Mouse (Mus musculus): ENCODE measurements around the gene Trim11. TPM values are rescaled to one million over a fixed set of nuclear protein-coding genes. Genes with fewer than 3 reads are reported as not detected.

Gene Trim11
- polyA plus RNA-seq, 1 experiment, result not detected

DNA sequence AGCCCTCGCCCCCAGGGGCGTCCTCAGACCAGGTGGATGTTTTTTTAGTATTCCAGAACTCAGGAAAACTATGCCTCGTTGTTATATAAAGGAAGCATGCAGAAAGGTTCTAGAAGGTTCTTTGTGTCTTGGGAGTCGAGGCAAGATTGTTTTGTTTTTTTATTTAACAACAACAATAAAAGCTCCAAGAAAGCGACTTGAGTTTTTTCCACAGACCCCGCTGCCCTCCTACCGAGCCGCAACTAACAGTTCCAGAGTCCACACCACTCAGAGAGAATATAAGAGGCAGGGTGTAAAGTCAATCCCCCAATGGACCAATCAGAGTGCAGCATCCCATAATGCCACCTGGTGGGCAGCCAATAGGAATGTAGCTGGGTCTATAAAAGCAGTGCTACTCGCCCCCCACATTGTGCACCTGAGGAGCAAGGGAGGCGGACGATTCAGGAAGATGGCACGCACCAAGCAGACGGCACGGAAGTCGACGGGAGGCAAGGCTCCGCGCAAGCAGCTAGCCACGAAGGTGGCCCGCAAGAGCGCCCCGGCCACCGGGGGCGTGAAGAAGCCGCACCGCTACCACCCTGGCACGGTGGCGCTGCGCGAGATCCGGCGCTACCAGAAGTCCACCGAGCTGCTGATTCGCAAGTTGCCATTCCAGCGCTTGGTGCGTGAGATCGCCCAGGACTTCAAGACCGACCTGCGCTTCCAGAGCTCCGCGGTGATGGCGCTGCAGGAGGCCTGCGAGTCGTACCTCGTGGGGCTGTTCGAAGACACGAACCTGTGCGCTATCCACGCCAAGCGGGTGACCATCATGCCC lies 16.3 kb upstream of the Trim11 start:
- 69% methylated on average over 50 of the region's 50 CpGs for WGBS
- Histone ChIP-seq H3K4me1 (ENCODE audit: control insufficient read depth, insufficient read depth, low read length) (peaks cover 19% of the 10 kb centered on the region), H3K4me3 (ENCODE audit: insufficient read depth, low read depth, low read length) (no peak overlapping the region), H3K27ac (ENCODE audit: insufficient read depth, low read depth, low read length) (no peak overlapping the region)
- TF ChIP-seq CTCF (IDR thresholded peaks at IDR 0.05; ENCODE audit: insufficient read depth, low read depth, low read length) (no peak), POLR2A (IDR thresholded peaks at IDR 0.05; ENCODE audit: insufficient read depth, low read depth, low read length) (no peak)

DNA sequence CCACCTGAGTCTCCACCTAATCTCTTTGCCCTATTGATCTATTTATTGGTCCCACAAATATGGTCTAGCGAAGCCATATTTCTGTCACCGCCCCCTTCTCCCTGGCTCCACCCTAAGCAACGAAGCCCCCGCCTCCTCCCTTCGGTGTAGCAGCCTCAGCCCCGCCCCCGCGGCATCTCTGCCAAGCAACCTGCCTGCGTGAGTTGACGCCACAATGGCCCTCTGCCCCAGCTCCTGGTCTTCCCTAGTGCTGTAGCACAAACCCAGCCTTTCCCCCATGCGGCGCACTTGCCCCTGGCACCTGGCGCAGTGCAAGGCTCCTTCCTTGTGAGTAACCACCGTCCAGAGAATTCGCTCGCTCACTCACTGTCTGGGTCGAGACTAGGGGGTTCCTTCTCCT lies 14.3 kb upstream of the Trim11 start:
- WGBS, result 31% methylated on average over 17 of the region's 17 CpGs
- H3K4me3 ChIP-seq (ENCODE audit: insufficient read depth, low read depth, low read length), result no peak overlapping the region
- H3K4me1 ChIP-seq (ENCODE audit: control insufficient read depth, insufficient read depth, low read length), result peaks cover 8% of the 10 kb centered on the region
- H3K27ac ChIP-seq (ENCODE audit: insufficient read depth, low read depth, low read length), result no peak overlapping the region
- TF ChIP-seq POLR2A (IDR thresholded peaks at IDR 0.05; ENCODE audit: insufficient read depth, low read depth, low read length), result no peak
- no peak for TF ChIP-seq CTCF (IDR thresholded peaks at IDR 0.05; ENCODE audit: insufficient read depth, low read depth, low read length)

- WGBS, result 88% methylated on average over 7 of the region's 7 CpGs
- Histone ChIP-seq H3K4me3 (ENCODE audit: insufficient read depth, low read depth, low read length) (no peak overlapping the region), H3K4me1 (ENCODE audit: control insufficient read depth, insufficient read depth, low read length) (peaks cover 6% of the 10 kb centered on the region), H3K27ac (ENCODE audit: insufficient read depth, low read depth, low read length) (no peak overlapping the region)
- TF ChIP-seq POLR2A (IDR thresholded peaks at IDR 0.05; ENCODE audit: insufficient read depth, low read depth, low read length), result no peak
- TF ChIP-seq CTCF (IDR thresholded peaks at IDR 0.05; ENCODE audit: insufficient read depth, low read depth, low read length), result no peak
Measured at GRCm38 (mm10) chr11:58964216-58964615, 13.7 kb upstream of the Trim11 start.

DNA sequence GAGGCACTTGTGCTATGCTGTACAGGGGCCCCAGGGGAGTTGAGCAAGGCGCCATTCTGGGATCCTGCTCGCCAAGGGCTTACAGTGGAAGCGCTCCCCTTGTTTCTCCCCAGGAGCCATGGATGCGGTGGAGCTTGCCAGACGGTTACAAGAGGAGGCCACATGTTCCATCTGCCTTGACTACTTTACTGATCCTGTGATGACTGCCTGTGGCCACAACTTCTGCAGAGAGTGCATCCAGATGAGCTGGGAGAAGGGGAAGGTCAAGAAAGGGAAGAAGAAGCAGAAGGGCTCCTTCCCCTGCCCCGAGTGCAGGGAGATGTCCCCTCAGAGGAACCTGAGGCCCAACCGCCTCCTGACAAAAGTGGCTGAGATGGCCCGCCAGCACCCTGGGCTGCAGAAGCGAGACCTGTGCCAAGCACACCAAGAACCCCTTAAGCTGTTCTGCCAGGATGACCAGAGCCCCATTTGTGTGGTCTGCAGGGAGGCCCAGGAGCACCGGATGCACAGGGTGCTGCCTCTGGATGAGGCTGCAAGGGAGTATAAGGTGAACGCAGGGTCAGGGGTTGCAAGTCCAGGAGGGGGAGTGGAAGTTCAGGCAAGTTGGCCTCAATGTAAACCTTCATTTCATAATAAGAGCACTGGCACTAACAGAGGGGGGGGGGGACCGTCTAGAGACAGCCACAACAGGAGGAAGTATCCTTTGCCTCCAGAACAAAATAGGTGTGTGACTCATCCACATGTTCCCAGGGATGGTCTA lies 12.7 kb upstream of the Trim11 start:
- Histone ChIP-seq H3K4me3 (ENCODE audit: insufficient read depth, low read depth, low read length) (no peak overlapping the region), H3K4me1 (ENCODE audit: control insufficient read depth, insufficient read depth, low read length) (peaks cover 4% of the 10 kb centered on the region), H3K27ac (ENCODE audit: insufficient read depth, low read depth, low read length) (no peak overlapping the region)
- WGBS, result 60% methylated on average over 12 of the region's 12 CpGs
- TF ChIP-seq POLR2A (IDR thresholded peaks at IDR 0.05; ENCODE audit: insufficient read depth, low read depth, low read length), result no peak
- TF ChIP-seq CTCF (IDR thresholded peaks at IDR 0.05; ENCODE audit: insufficient read depth, low read depth, low read length), result no peak

- 94% methylated on average over 1 of the region's 1 CpGs for WGBS
- no peak overlapping the region for H3K27ac ChIP-seq (ENCODE audit: insufficient read depth, low read depth, low read length)
- no peak overlapping the region for H3K4me3 ChIP-seq (ENCODE audit: insufficient read depth, low read depth, low read length)
- peaks cover 8% of the 10 kb centered on the region for H3K4me1 ChIP-seq (ENCODE audit: control insufficient read depth, insufficient read depth, low read length)
- TF ChIP-seq POLR2A (IDR thresholded peaks at IDR 0.05; ENCODE audit: insufficient read depth, low read depth, low read length) (no peak), CTCF (IDR thresholded peaks at IDR 0.05; ENCODE audit: insufficient read depth, low read depth, low read length) (no peak)
Measured at GRCm38 (mm10) chr11:58967346-58967745, 10.5 kb upstream of the Trim11 start.

- WGBS, result 81% methylated on average over 7 of the region's 7 CpGs
- no peak overlapping the region for H3K4me3 ChIP-seq (ENCODE audit: insufficient read depth, low read depth, low read length)
Measured at GRCm38 (mm10) chr11:58968551-58968950, 9.3 kb upstream of the Trim11 start.

DNA sequence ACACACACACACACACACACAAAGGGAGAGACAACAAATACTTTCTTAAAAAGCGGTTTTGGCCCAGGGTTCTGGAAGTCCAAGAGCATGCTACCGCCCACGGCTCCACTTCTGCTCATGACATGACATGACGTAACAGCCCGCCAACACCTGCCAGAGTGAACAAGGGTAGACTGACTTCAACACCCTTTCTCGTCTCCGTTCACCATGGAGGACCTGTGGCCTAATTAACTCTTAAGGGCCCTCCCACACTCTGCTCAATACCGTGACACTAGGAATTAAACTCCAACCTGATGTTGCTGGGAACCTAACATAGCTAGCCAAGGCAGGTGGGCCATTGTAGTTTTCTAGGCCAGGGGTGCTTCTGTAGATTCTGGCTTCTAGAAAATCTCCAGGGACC lies 8.9 kb upstream of the Trim11 start:
- H3K4me1 ChIP-seq (ENCODE audit: control insufficient read depth, insufficient read depth, low read length), result 0 out of 2 replicates have a peak, but pooled peaks cover 4% of the 10 kb centered on the region
- no peak for TF ChIP-seq POLR2A (IDR thresholded peaks at IDR 0.05; ENCODE audit: insufficient read depth, low read depth, low read length)
- TF ChIP-seq CTCF (IDR thresholded peaks at IDR 0.05; ENCODE audit: insufficient read depth, low read depth, low read length), result no peak
- H3K4me3 ChIP-seq (ENCODE audit: insufficient read depth, low read depth, low read length), result no peak overlapping the region
- no peak overlapping the region for H3K27ac ChIP-seq (ENCODE audit: insufficient read depth, low read depth, low read length)
- 76% methylated on average over 8 of the region's 8 CpGs for WGBS

More at GRCm38 (mm10) chr11:58968551-58968950, 9.3 kb upstream of the Trim11 start:
- TF ChIP-seq POLR2A (IDR thresholded peaks at IDR 0.05; ENCODE audit: insufficient read depth, low read depth, low read length) (no peak), CTCF (IDR thresholded peaks at IDR 0.05; ENCODE audit: insufficient read depth, low read depth, low read length) (no peak)
- Histone ChIP-seq H3K27ac (ENCODE audit: insufficient read depth, low read depth, low read length) (no peak overlapping the region), H3K4me1 (ENCODE audit: control insufficient read depth, insufficient read depth, low read length) (peaks cover 7% of the 10 kb centered on the region)

GRCm38 (mm10) chr11:58969659-58970058 lies 8.2 kb upstream of the Trim11 start:
- Histone ChIP-seq H3K4me3 (ENCODE audit: insufficient read depth, low read depth, low read length) (no peak overlapping the region), H3K4me1 (ENCODE audit: control insufficient read depth, insufficient read depth, low read length) (0 out of 2 replicates have a peak, but pooled peaks cover 4% of the 10 kb centered on the region), H3K27ac (ENCODE audit: insufficient read depth, low read depth, low read length) (no peak overlapping the region)
- 70% methylated on average over 6 of the region's 6 CpGs for WGBS
- no peak for TF ChIP-seq CTCF (IDR thresholded peaks at IDR 0.05; ENCODE audit: insufficient read depth, low read depth, low read length)
- TF ChIP-seq POLR2A (IDR thresholded peaks at IDR 0.05; ENCODE audit: insufficient read depth, low read depth, low read length), result no peak

All from olfactory bulb, adult 2 months (tissue).